Mouse (Mus musculus) brain, embryonic 14.5 days (tissue): ENCODE measurements at regions not wholly inside any gene's neighbourhood (a gene's known extent, or its start where the extent isn't known, plus 50 kb on each side); places are given as distances from the start of the nearest gene placed in this dataset.

Source experiments
- CTCF ChIP-seq: fragments of 200-500 bp; IDR thresholded peaks from 2 replicates; pipeline ENCODE4 v1.5.1; 2012; ENCODE audit warnings: inconsistent platforms, mild to moderate bottlenecking, moderate library complexity, borderline replicate concordance; ENCODE audit not compliant: insufficient read depth, insufficient read length; ENCODE audit errors: extremely low read depth
- POLR2A ChIP-seq: fragments of 200-500 bp; IDR thresholded peaks from 2 replicates; pipeline ENCODE4 v1.6.1; 2012; ENCODE audit warnings: mild to moderate bottlenecking, inconsistent platforms, borderline replicate concordance; ENCODE audit not compliant: poor library complexity, insufficient read depth, insufficient read length, severe bottlenecking; ENCODE audit errors: extremely low read depth

GRCm38 (mm10) chr3:40049721-40050120 is 481.4 kb upstream of the Intu start:
- TF ChIP-seq CTCF (no peak), POLR2A (no peak)
